Mouse (Mus musculus): ENCODE measurements at regions not wholly inside any gene's neighbourhood (a gene's known extent, or its start where the extent isn't known, plus 50 kb on each side); places are given as distances from the start of the nearest gene placed in this dataset.

GRCm38 (mm10) chr2:57613243-57613642 is 375.8 kb downstream of the Gpd2 start:
- peak; percentile 26 to 31 for DNase-seq (ENCODE audit: low spot score in 2 of 2)

- peak; percentile 15 to 34 for DNase-seq (ENCODE audit: low spot score in 2 of 2)
These were observed 377.2 kb downstream of the Gpd2 start for GRCm38 (mm10) chr2:57614587-57614991.

- DNase-seq (ENCODE audit: low spot score in 2 of 2): no peak
These were observed 379.2 kb downstream of the Gpd2 start for GRCm38 (mm10) chr2:57616525-57617225.

- DNase-seq (ENCODE audit: low spot score in 2 of 2): no peak
These were observed 379.8 kb downstream of the Gpd2 start for GRCm38 (mm10) chr2:57617258-57617657.

- DNase-seq (ENCODE audit: low spot score in 2 of 2): no peak
These were observed 353.6 kb upstream of the Galnt5 start for GRCm38 (mm10) chr2:57644117-57644516.

- no peak for DNase-seq (ENCODE audit: low spot score in 2 of 2)
These were observed 353.1 kb upstream of the Galnt5 start for GRCm38 (mm10) chr2:57644541-57644940.

- DNase-seq (ENCODE audit: low spot score in 2 of 2): no peak
These were observed 348.7 kb upstream of the Galnt5 start for GRCm38 (mm10) chr2:57649002-57649401.

GRCm38 (mm10) chr2:57657409-57657808 is 340.3 kb upstream of the Galnt5 start:
- DNase-seq (ENCODE audit: low spot score in 2 of 2): peak; percentile 7 to 9

- DNase-seq (ENCODE audit: low spot score in 2 of 2): no peak
These were observed 335.8 kb upstream of the Galnt5 start for GRCm38 (mm10) chr2:57661838-57662237.

- no peak for DNase-seq (ENCODE audit: low spot score in 2 of 2)
These were observed 325.6 kb upstream of the Galnt5 start for GRCm38 (mm10) chr2:57672007-57672643.

GRCm38 (mm10) chr2:57689877-57690276 is 307.8 kb upstream of the Galnt5 start:
- DNase-seq (ENCODE audit: low spot score in 2 of 2): no peak

- DNase-seq (ENCODE audit: low spot score in 2 of 2): no peak
These were observed 300.5 kb upstream of the Galnt5 start for GRCm38 (mm10) chr2:57696992-57697772.

- DNase-seq (ENCODE audit: low spot score in 2 of 2): peak; percentile 58 to 65
These were observed 299.0 kb upstream of the Galnt5 start for GRCm38 (mm10) chr2:57698659-57699061.

GRCm38 (mm10) chr2:57699226-57699625 is 298.5 kb upstream of the Galnt5 start:
- DNase-seq (ENCODE audit: low spot score in 2 of 2): no peak

GRCm38 (mm10) chr2:57716754-57717510 is 280.8 kb upstream of the Galnt5 start:
- no peak for DNase-seq (ENCODE audit: low spot score in 2 of 2)

Data from right cerebral cortex, adult 2 months (tissue).